Mouse (Mus musculus): ENCODE measurements around the gene Tert. TPM values are rescaled to one million over a fixed set of nuclear protein-coding genes. Genes with fewer than 3 reads are reported as not detected.

Tert gene
- total and polyA plus RNA-seq, 2 experiments: 7.0 to 13.1 TPM

- WGBS: 85% methylated on average over 3 of the region's 3 CpGs
- no peak for DNase-seq (ENCODE audit: extremely low read depth, low read depth, low spot score)
- H3K4me3 ChIP-seq (ENCODE audit: insufficient read depth, low read depth, low read length): no peak overlapping the region
- H3K4me1 ChIP-seq (ENCODE audit: control insufficient read depth, insufficient read depth, low read length): no peaks in the 10 kb centered on the region
- H3K79me2 ChIP-seq (ENCODE audit: control insufficient read depth, insufficient read depth, low read length): no peaks in the 10 kb centered on the region
- TF ChIP-seq POLR2A (IDR thresholded peaks at IDR 0.05; ENCODE audit: extremely low read depth, insufficient read depth, low read length) (no peak), CTCF (IDR thresholded peaks at IDR 0.05; ENCODE audit: low read depth, low read length) (no peak)
- H3K27me3 ChIP-seq (ENCODE audit: control insufficient read depth, insufficient read depth, low read length): no peaks in the 10 kb centered on the region
- H3K9ac ChIP-seq (ENCODE audit: low read depth, low read length): no peak overlapping the region
- no peak overlapping the region for H3K27ac ChIP-seq (replicated peaks; ENCODE audit: insufficient read depth, low read depth, low read length)
- H3K36me3 ChIP-seq (ENCODE audit: control insufficient read depth, insufficient read depth, low read length): no peaks in the 10 kb centered on the region
Observed at GRCm38 (mm10) chr13:73687601-73688000, 60.9 kb downstream of the Tert start.

DNA sequence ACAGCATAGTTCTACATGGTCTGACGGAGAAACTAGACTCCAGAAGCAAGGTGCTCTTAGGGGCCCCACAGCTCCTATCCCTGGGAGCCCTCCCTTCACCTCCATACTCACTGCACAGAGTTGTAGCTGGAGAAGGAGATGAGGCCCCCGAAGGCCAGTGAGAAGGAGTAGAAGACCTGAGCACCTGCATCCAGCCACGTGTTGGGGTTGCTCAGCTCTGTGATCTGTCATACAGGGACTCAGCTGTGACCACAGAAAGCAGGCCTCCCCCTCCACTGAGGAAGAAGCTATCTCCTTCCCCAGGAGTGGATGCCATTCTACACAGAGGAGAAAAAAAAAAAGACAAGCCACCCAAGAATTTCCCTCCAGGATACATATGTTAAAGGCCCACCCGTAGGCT lies 62.2 kb downstream of the Tert start:
- WGBS: 80% methylated on average over 4 of the region's 4 CpGs
- Histone ChIP-seq H3K4me3 (ENCODE audit: insufficient read depth, low read depth, low read length) (no peak overlapping the region), H3K4me1 (ENCODE audit: control insufficient read depth, insufficient read depth, low read length) (no peaks in the 10 kb centered on the region), H3K27me3 (ENCODE audit: control insufficient read depth, insufficient read depth, low read length) (no peaks in the 10 kb centered on the region), H3K36me3 (ENCODE audit: control insufficient read depth, insufficient read depth, low read length) (no peaks in the 10 kb centered on the region), H3K27ac (replicated peaks; ENCODE audit: insufficient read depth, low read depth, low read length) (no peak overlapping the region), H3K79me2 (ENCODE audit: control insufficient read depth, insufficient read depth, low read length) (no peaks in the 10 kb centered on the region), H3K9ac (ENCODE audit: low read depth, low read length) (no peak overlapping the region)
- no peak for DNase-seq (ENCODE audit: extremely low read depth, low read depth, low spot score)
- no peak for TF ChIP-seq CTCF (IDR thresholded peaks at IDR 0.05; ENCODE audit: low read depth, low read length)
- no peak for TF ChIP-seq POLR2A (IDR thresholded peaks at IDR 0.05; ENCODE audit: extremely low read depth, insufficient read depth, low read length)

GRCm38 (mm10) chr13:73692249-73692868 lies 65.6 kb downstream of the Tert start:
- no peaks in the 10 kb centered on the region for H3K79me2 ChIP-seq (ENCODE audit: control insufficient read depth, insufficient read depth, low read length)
- no peak for TF ChIP-seq POLR2A (IDR thresholded peaks at IDR 0.05; ENCODE audit: extremely low read depth, insufficient read depth, low read length)
- TF ChIP-seq CTCF (IDR thresholded peaks at IDR 0.05; ENCODE audit: low read depth, low read length): peak; percentile 81
- H3K4me3 ChIP-seq (ENCODE audit: insufficient read depth, low read depth, low read length): no peak overlapping the region
- H3K9ac ChIP-seq (ENCODE audit: low read depth, low read length): no peak overlapping the region
- H3K36me3 ChIP-seq (ENCODE audit: control insufficient read depth, insufficient read depth, low read length): no peaks in the 10 kb centered on the region
- H3K4me1 ChIP-seq (ENCODE audit: control insufficient read depth, insufficient read depth, low read length): no peaks in the 10 kb centered on the region
- DNase-seq (ENCODE audit: extremely low read depth, low read depth, low spot score): peak; percentile 90
- H3K27me3 ChIP-seq (ENCODE audit: control insufficient read depth, insufficient read depth, low read length): no peaks in the 10 kb centered on the region
- WGBS: 7% methylated on average over 10 of the region's 10 CpGs
- H3K27ac ChIP-seq (replicated peaks; ENCODE audit: insufficient read depth, low read depth, low read length): no peak overlapping the region

DNA sequence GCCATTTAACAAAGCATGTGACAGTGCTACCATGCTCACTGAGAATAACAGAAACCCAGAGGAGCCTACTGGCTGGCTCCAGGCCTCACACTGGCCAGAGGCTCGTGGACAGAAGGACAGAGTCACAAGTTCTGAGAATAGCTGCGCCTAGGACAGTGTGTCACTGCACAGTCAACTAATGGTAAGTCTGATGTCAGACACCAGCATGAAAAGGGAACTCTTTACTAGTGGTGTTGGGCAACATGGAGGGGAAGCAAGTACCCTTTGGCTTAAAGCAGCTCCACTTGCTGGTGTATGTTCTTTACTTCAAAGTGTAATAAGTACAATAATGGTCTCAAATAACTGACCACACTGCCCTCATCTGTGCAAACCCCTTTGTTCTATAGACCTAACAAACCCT lies 66.6 kb downstream of the Tert start:
- no peak overlapping the region for H3K27ac ChIP-seq (replicated peaks; ENCODE audit: insufficient read depth, low read depth, low read length)
- no peaks in the 10 kb centered on the region for H3K79me2 ChIP-seq (ENCODE audit: control insufficient read depth, insufficient read depth, low read length)
- H3K9ac ChIP-seq (ENCODE audit: low read depth, low read length): no peak overlapping the region
- H3K4me1 ChIP-seq (ENCODE audit: control insufficient read depth, insufficient read depth, low read length): no peaks in the 10 kb centered on the region
- H3K4me3 ChIP-seq (ENCODE audit: insufficient read depth, low read depth, low read length): no peak overlapping the region
- H3K36me3 ChIP-seq (ENCODE audit: control insufficient read depth, insufficient read depth, low read length): no peaks in the 10 kb centered on the region
- DNase-seq (ENCODE audit: extremely low read depth, low read depth, low spot score): no peak
- 68% methylated on average over 2 of the region's 2 CpGs for WGBS
- TF ChIP-seq POLR2A (IDR thresholded peaks at IDR 0.05; ENCODE audit: extremely low read depth, insufficient read depth, low read length) (no peak), CTCF (IDR thresholded peaks at IDR 0.05; ENCODE audit: low read depth, low read length) (no peak)
- H3K27me3 ChIP-seq (ENCODE audit: control insufficient read depth, insufficient read depth, low read length): no peaks in the 10 kb centered on the region

- DNase-seq (ENCODE audit: extremely low read depth, low read depth, low spot score): no peak
- Histone ChIP-seq H3K27me3 (ENCODE audit: control insufficient read depth, insufficient read depth, low read length) (no peaks in the 10 kb centered on the region), H3K4me1 (ENCODE audit: control insufficient read depth, insufficient read depth, low read length) (no peaks in the 10 kb centered on the region), H3K27ac (replicated peaks; ENCODE audit: insufficient read depth, low read depth, low read length) (no peak overlapping the region), H3K36me3 (ENCODE audit: control insufficient read depth, insufficient read depth, low read length) (no peaks in the 10 kb centered on the region), H3K9ac (ENCODE audit: low read depth, low read length) (no peak overlapping the region), H3K79me2 (ENCODE audit: control insufficient read depth, insufficient read depth, low read length) (no peaks in the 10 kb centered on the region), H3K4me3 (ENCODE audit: insufficient read depth, low read depth, low read length) (no peak overlapping the region)
- 69% methylated on average over 1 of the region's 1 CpGs for WGBS
- TF ChIP-seq POLR2A (IDR thresholded peaks at IDR 0.05; ENCODE audit: extremely low read depth, insufficient read depth, low read length) (no peak), CTCF (IDR thresholded peaks at IDR 0.05; ENCODE audit: low read depth, low read length) (no peak)
Observed at GRCm38 (mm10) chr13:73694972-73695371, 68.3 kb downstream of the Tert start.

DNA sequence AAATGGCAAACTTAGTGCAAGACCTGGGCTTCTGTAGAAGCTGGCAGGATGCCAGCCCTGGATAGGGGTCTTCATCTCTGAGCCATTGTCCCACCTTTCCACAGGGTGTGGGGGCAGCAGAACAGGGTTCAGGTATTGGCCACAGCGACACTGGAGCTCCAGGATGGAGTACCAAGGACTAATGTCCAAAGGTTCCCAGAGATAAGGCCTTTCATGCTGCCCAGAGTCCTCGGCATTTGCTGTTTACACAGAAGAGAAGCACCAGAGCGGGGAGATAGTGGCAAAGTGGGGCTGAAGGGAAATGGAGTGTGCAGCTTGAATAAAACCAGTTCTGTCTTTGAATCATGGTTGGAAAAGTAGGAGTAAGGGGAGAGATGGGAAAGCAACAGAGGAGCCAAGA lies 69.8 kb downstream of the Tert start:
- 11% methylated on average over 3 of the region's 3 CpGs for WGBS
- Histone ChIP-seq H3K9ac (ENCODE audit: low read depth, low read length) (no peak overlapping the region), H3K79me2 (ENCODE audit: control insufficient read depth, insufficient read depth, low read length) (no peaks in the 10 kb centered on the region), H3K4me1 (ENCODE audit: control insufficient read depth, insufficient read depth, low read length) (no peaks in the 10 kb centered on the region), H3K36me3 (ENCODE audit: control insufficient read depth, insufficient read depth, low read length) (no peaks in the 10 kb centered on the region), H3K27me3 (ENCODE audit: control insufficient read depth, insufficient read depth, low read length) (no peaks in the 10 kb centered on the region), H3K27ac (replicated peaks; ENCODE audit: insufficient read depth, low read depth, low read length) (no peak overlapping the region), H3K4me3 (ENCODE audit: insufficient read depth, low read depth, low read length) (no peak overlapping the region)
- no peak for TF ChIP-seq CTCF (IDR thresholded peaks at IDR 0.05; ENCODE audit: low read depth, low read length)
- TF ChIP-seq POLR2A (IDR thresholded peaks at IDR 0.05; ENCODE audit: extremely low read depth, insufficient read depth, low read length): no peak
- peak; percentile 51 for DNase-seq (ENCODE audit: extremely low read depth, low read depth, low spot score)

Other genes with a start within 250 kb of the Tert start
- gene Lpcat1, start 159.7 kb upstream of the Tert start, total RNA-seq (2014; rRNA removed): 2.8 and 2.9 TPM in 2 replicates
- gene Lpcat1, start 159.7 kb upstream of the Tert start, polyA plus RNA-seq (2012; rRNA removed): 2.2 and 2.5 TPM in 2 replicates
- gene Slc6a3, start 90.2 kb upstream of the Tert start, total RNA-seq (2014; rRNA removed): not detected in 2 replicates
- not detected in 2 replicates for gene Slc6a3, start 90.2 kb upstream of the Tert start, polyA plus RNA-seq (2012; rRNA removed)
- gene Clptm1l, start 22.9 kb upstream of the Tert start, total RNA-seq (2014; rRNA removed): 95.1 and 108 TPM in 2 replicates
- 116 and 138 TPM in 2 replicates for gene Clptm1l, start 22.9 kb upstream of the Tert start, polyA plus RNA-seq (2012; rRNA removed)
- gene Slc6a18, start 51.1 kb downstream of the Tert start, total RNA-seq (2014; rRNA removed): not detected in 2 replicates
- gene Slc6a18, start 51.1 kb downstream of the Tert start, polyA plus RNA-seq (2012; rRNA removed): 0.15 TPM in 1 of 2 replicates, not detected in the other
- gene Slc6a19, start 78.0 kb downstream of the Tert start, total RNA-seq (2014; rRNA removed): 0.13 and 0.28 TPM in 2 replicates
- gene Slc6a19, start 78.0 kb downstream of the Tert start, polyA plus RNA-seq (2012; rRNA removed): 0.31 and 0.33 TPM in 2 replicates
- 38.0 and 48.6 TPM in 2 replicates for gene Slc12a7, start 106.2 kb downstream of the Tert start, total RNA-seq (2014; rRNA removed)
- gene Slc12a7, start 106.2 kb downstream of the Tert start, polyA plus RNA-seq (2012; rRNA removed): 69.9 and 91.0 TPM in 2 replicates
- gene Nkd2, start 220.7 kb downstream of the Tert start, total RNA-seq (2014; rRNA removed): 0.09 and 0.34 TPM in 2 replicates
- 0.34 and 0.83 TPM in 2 replicates for gene Nkd2, start 220.7 kb downstream of the Tert start, polyA plus RNA-seq (2012; rRNA removed)